Mouse (Mus musculus): ENCODE data around the gene Kcnj16. TPM values are rescaled to one million over a fixed set of nuclear protein-coding genes. Genes with fewer than 3 reads are reported as not detected.

The Kcnj16 gene
- polyA plus RNA-seq, 1 experiment from 2014 or later = 3.6 TPM

- no peak overlapping the region for H3K4me3 ChIP-seq (ENCODE audit: low read length)
- H3K27ac ChIP-seq (ENCODE audit: low read depth, low read length) = no peak overlapping the region
- H3K27me3 ChIP-seq (replicated peaks; ENCODE audit: control insufficient read depth, insufficient read depth, low read length) = no peaks in the 10 kb centered on the region
- ATAC-seq = no peak
- 67% methylated on average over 1 of the region's 1 CpGs for WGBS
- H3K36me3 ChIP-seq (ENCODE audit: control insufficient read depth, insufficient read depth, low read length) = no peaks in the 10 kb centered on the region
- H3K4me2 ChIP-seq (ENCODE audit: low read length) = no peak overlapping the region
- no peaks in the 10 kb centered on the region for H3K9me3 ChIP-seq (ENCODE audit: control insufficient read depth, low read length)
- no peak overlapping the region for H3K9ac ChIP-seq (ENCODE audit: low read depth, low read length)
- H3K4me1 ChIP-seq (ENCODE audit: control insufficient read depth, insufficient read depth, low read depth, low read length) = no peaks in the 10 kb centered on the region
Observed at GRCm38 (mm10) chr11:110985508-110985907, 17.7 kb downstream of the Kcnj16 start.

DNA sequence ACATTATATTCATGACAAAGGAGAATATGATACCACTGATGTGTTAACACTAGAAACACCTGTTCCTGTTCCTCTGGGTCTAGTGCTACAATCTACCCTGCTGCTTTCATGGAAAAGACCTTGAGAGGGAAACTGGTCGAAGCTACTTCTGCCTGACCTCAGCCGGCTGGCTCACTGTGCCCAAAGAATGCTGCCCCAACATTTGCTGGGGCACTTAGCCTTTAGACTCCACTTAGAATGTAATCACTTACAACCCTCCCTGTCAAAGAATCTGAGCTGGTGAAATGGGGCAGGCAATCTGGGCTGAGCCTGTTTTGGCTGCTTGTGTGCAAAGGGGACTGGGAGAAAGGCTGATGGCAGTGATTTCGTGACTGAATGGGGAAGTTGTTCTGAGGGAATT, 18.1 kb downstream of the Kcnj16 start:
- no peak overlapping the region for H3K4me3 ChIP-seq (ENCODE audit: low read length)
- H3K9ac ChIP-seq (ENCODE audit: low read depth, low read length) = no peak overlapping the region
- H3K4me2 ChIP-seq (ENCODE audit: low read length) = no peak overlapping the region
- no peaks in the 10 kb centered on the region for H3K9me3 ChIP-seq (ENCODE audit: control insufficient read depth, low read length)
- no peak overlapping the region for H3K27ac ChIP-seq (ENCODE audit: low read depth, low read length)
- no peak for ATAC-seq
- WGBS = 43% methylated on average over 3 of the region's 3 CpGs
- no peaks in the 10 kb centered on the region for H3K4me1 ChIP-seq (ENCODE audit: control insufficient read depth, insufficient read depth, low read depth, low read length)
- no peaks in the 10 kb centered on the region for H3K27me3 ChIP-seq (replicated peaks; ENCODE audit: control insufficient read depth, insufficient read depth, low read length)
- H3K36me3 ChIP-seq (ENCODE audit: control insufficient read depth, insufficient read depth, low read length) = no peaks in the 10 kb centered on the region

DNA sequence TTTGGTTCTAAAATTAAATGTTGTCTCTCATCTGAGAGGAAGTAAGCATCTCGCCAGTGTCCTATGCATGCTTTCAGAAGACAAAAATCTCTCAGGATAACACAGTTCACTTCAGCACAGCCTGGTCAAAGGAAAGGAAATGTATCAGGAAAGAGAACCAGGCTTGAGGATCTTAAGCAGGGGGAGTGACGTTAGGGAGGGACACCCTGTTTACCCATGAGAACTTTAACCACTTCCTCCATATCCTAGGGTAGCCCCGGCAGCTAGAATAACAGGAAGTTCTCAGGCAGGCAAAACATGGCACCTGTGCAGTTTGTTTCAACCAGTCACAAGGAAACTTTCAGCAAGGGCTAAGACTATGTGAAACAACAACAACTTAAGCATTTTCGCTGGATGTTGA, 25.8 kb downstream of the Kcnj16 start:
- H3K36me3 ChIP-seq (ENCODE audit: control insufficient read depth, insufficient read depth, low read length) = no peaks in the 10 kb centered on the region
- H3K4me1 ChIP-seq (ENCODE audit: control insufficient read depth, insufficient read depth, low read depth, low read length) = no peaks in the 10 kb centered on the region
- 76% methylated on average over 4 of the region's 4 CpGs for WGBS
- no peak overlapping the region for H3K4me2 ChIP-seq (ENCODE audit: low read length)
- no peak for ATAC-seq
- no peak overlapping the region for H3K9ac ChIP-seq (ENCODE audit: low read depth, low read length)
- H3K9me3 ChIP-seq (ENCODE audit: control insufficient read depth, low read length) = no peaks in the 10 kb centered on the region
- H3K27ac ChIP-seq (ENCODE audit: low read depth, low read length) = no peak overlapping the region
- no peak overlapping the region for H3K4me3 ChIP-seq (ENCODE audit: low read length)
- H3K27me3 ChIP-seq (replicated peaks; ENCODE audit: control insufficient read depth, insufficient read depth, low read length) = no peaks in the 10 kb centered on the region

DNA sequence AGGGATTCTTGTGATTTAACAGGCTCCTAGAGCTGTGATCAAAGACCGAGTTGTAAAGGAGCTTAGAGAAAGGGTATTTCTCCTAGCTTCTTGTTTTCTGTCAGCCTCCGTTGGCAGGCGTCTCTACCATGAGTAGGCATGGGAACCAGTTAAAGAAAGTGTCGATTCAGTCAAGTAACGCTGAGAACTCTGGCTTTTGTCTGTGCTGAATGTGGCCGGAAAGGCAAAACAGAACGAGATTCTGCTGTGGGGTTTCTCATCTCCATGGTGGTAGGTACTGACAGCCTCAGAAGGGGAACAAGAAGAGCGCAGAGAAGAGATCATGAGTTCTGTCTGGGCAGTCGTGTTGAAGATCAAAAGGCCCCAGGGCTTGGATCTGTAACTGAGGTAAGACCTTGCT, 29.4 kb downstream of the Kcnj16 start:
- WGBS = 40% methylated on average over 9 of the region's 9 CpGs
- no peak overlapping the region for H3K9ac ChIP-seq (ENCODE audit: low read depth, low read length)
- ATAC-seq = peak; percentile 90
- no peaks in the 10 kb centered on the region for H3K36me3 ChIP-seq (ENCODE audit: control insufficient read depth, insufficient read depth, low read length)
- H3K4me1 ChIP-seq (ENCODE audit: control insufficient read depth, insufficient read depth, low read depth, low read length) = no peaks in the 10 kb centered on the region
- no peaks in the 10 kb centered on the region for H3K27me3 ChIP-seq (replicated peaks; ENCODE audit: control insufficient read depth, insufficient read depth, low read length)
- no peak overlapping the region for H3K27ac ChIP-seq (ENCODE audit: low read depth, low read length)
- H3K4me2 ChIP-seq (ENCODE audit: low read length) = peak overlapping the region; percentile 0; the same call in 1 of the 2 replicates
- H3K4me3 ChIP-seq (ENCODE audit: low read length) = no peak overlapping the region
- no peaks in the 10 kb centered on the region for H3K9me3 ChIP-seq (ENCODE audit: control insufficient read depth, low read length)

DNA sequence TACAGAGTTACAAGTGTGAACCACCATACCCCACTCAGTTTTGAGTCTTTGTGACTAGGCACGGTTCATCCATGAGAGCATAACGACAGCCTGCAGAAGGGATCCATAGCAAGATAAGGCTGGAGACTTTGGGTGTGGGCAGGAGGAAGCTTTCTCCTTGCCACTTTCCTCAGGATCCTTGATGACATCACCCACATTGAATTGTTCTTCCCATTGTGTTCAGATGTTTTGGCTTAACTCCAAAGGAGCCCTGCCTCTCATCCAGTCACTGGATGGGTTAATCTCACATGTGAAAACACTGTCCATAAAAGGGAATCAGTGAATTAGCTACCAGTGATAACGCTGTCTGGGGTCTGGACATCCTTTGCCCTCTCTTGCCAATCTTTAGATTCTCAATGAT, 37.3 kb downstream of the Kcnj16 start:
- 91% methylated on average over 3 of the region's 3 CpGs for WGBS
- no peak overlapping the region for H3K4me3 ChIP-seq (ENCODE audit: low read length)

GRCm38 (mm10) chr11:111009471-111009870, 41.6 kb downstream of the Kcnj16 start:
- Histone ChIP-seq H3K4me3 (ENCODE audit: low read length) (no peak overlapping the region), H3K9me3 (ENCODE audit: control insufficient read depth, low read length) (no peaks in the 10 kb centered on the region), H3K4me2 (ENCODE audit: low read length) (no peak overlapping the region), H3K9ac (ENCODE audit: low read depth, low read length) (no peak overlapping the region), H3K27me3 (replicated peaks; ENCODE audit: control insufficient read depth, insufficient read depth, low read length) (no peaks in the 10 kb centered on the region), H3K36me3 (ENCODE audit: control insufficient read depth, insufficient read depth, low read length) (no peaks in the 10 kb centered on the region), H3K27ac (ENCODE audit: low read depth, low read length) (no peak overlapping the region), H3K4me1 (ENCODE audit: control insufficient read depth, insufficient read depth, low read depth, low read length) (no peaks in the 10 kb centered on the region)
- WGBS = 78% methylated on average over 3 of the region's 3 CpGs
- ATAC-seq = no peak

More for the DNA sequence above, 37.3 kb downstream of the Kcnj16 start:
- ATAC-seq = no peak
- Histone ChIP-seq H3K27ac (ENCODE audit: low read depth, low read length) (no peak overlapping the region), H3K4me2 (ENCODE audit: low read length) (no peak overlapping the region), H3K9ac (ENCODE audit: low read depth, low read length) (no peak overlapping the region), H3K4me1 (ENCODE audit: control insufficient read depth, insufficient read depth, low read depth, low read length) (no peaks in the 10 kb centered on the region), H3K27me3 (replicated peaks; ENCODE audit: control insufficient read depth, insufficient read depth, low read length) (no peaks in the 10 kb centered on the region), H3K9me3 (ENCODE audit: control insufficient read depth, low read length) (no peaks in the 10 kb centered on the region), H3K36me3 (ENCODE audit: control insufficient read depth, insufficient read depth, low read length) (no peaks in the 10 kb centered on the region)

GRCm38 (mm10) chr11:111016206-111016605, 48.4 kb downstream of the Kcnj16 start:
- 93% methylated on average over 3 of the region's 3 CpGs for WGBS
- no peak overlapping the region for H3K9ac ChIP-seq (ENCODE audit: low read depth, low read length)
- H3K9me3 ChIP-seq (ENCODE audit: control insufficient read depth, low read length) = no peaks in the 10 kb centered on the region
- no peak overlapping the region for H3K4me2 ChIP-seq (ENCODE audit: low read length)
- no peaks in the 10 kb centered on the region for H3K4me1 ChIP-seq (ENCODE audit: control insufficient read depth, insufficient read depth, low read depth, low read length)
- no peaks in the 10 kb centered on the region for H3K27me3 ChIP-seq (replicated peaks; ENCODE audit: control insufficient read depth, insufficient read depth, low read length)
- no peaks in the 10 kb centered on the region for H3K36me3 ChIP-seq (ENCODE audit: control insufficient read depth, insufficient read depth, low read length)
- ATAC-seq = no peak
- H3K27ac ChIP-seq (ENCODE audit: low read depth, low read length) = no peak overlapping the region
- H3K4me3 ChIP-seq (ENCODE audit: low read length) = no peak overlapping the region

DNA sequence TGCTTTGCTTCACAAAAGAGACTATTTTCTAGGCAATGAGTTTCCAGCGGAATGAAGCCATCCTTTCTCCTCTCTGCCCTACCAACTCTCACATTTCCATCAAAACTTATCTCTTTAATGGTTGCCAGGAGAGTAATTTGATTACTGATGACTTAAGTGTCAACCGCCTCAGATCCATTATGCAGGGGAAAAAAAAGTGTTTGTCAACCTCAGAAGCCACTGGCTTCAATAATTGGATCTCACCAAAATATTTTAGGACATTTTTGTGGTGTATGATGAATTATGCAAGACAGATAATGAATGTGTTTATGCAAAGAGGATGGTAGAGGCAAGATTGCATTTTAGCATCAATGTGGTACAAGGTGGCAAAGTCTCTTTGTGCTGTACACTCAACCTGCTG, 52.4 kb downstream of the Kcnj16 start:
- WGBS = 31% methylated on average over 2 of the region's 2 CpGs
- Histone ChIP-seq H3K27me3 (replicated peaks; ENCODE audit: control insufficient read depth, insufficient read depth, low read length) (no peaks in the 10 kb centered on the region), H3K4me1 (ENCODE audit: control insufficient read depth, insufficient read depth, low read depth, low read length) (no peaks in the 10 kb centered on the region), H3K27ac (ENCODE audit: low read depth, low read length) (no peak overlapping the region), H3K9ac (ENCODE audit: low read depth, low read length) (no peak overlapping the region), H3K36me3 (ENCODE audit: control insufficient read depth, insufficient read depth, low read length) (no peaks in the 10 kb centered on the region), H3K4me3 (ENCODE audit: low read length) (no peak overlapping the region), H3K4me2 (ENCODE audit: low read length) (no peak overlapping the region), H3K9me3 (ENCODE audit: control insufficient read depth, low read length) (no peaks in the 10 kb centered on the region)
- ATAC-seq = no peak

- H3K27ac ChIP-seq (ENCODE audit: low read depth, low read length) = no peak overlapping the region
Observed at GRCm38 (mm10) chr11:111022681-111023281, 54.9 kb downstream of the Kcnj16 start.

GRCm38 (mm10) chr11:111042175-111042574, 74.3 kb downstream of the Kcnj16 start:
- no peaks in the 10 kb centered on the region for H3K9me3 ChIP-seq (ENCODE audit: control insufficient read depth, low read length)
- no peak overlapping the region for H3K4me2 ChIP-seq (ENCODE audit: low read length)
- no peak overlapping the region for H3K4me3 ChIP-seq (ENCODE audit: low read length)
- H3K27me3 ChIP-seq (replicated peaks; ENCODE audit: control insufficient read depth, insufficient read depth, low read length) = no peaks in the 10 kb centered on the region
- no peak overlapping the region for H3K27ac ChIP-seq (ENCODE audit: low read depth, low read length)
- 48% methylated on average over 5 of the region's 5 CpGs for WGBS
- H3K4me1 ChIP-seq (ENCODE audit: control insufficient read depth, insufficient read depth, low read depth, low read length) = no peaks in the 10 kb centered on the region
- H3K9ac ChIP-seq (ENCODE audit: low read depth, low read length) = no peak overlapping the region
- H3K36me3 ChIP-seq (ENCODE audit: control insufficient read depth, insufficient read depth, low read length) = no peaks in the 10 kb centered on the region
- no peak for ATAC-seq

More at GRCm38 (mm10) chr11:111022681-111023281, 54.9 kb downstream of the Kcnj16 start:
- H3K4me3 ChIP-seq (ENCODE audit: low read length) = no peak overlapping the region
- no peak overlapping the region for H3K4me2 ChIP-seq (ENCODE audit: low read length)
- no peaks in the 10 kb centered on the region for H3K9me3 ChIP-seq (ENCODE audit: control insufficient read depth, low read length)
- peak; percentile 77 for ATAC-seq
- WGBS = 35% methylated on average over 8 of the region's 8 CpGs
- no peaks in the 10 kb centered on the region for H3K27me3 ChIP-seq (replicated peaks; ENCODE audit: control insufficient read depth, insufficient read depth, low read length)
- no peaks in the 10 kb centered on the region for H3K4me1 ChIP-seq (ENCODE audit: control insufficient read depth, insufficient read depth, low read depth, low read length)
- H3K9ac ChIP-seq (ENCODE audit: low read depth, low read length) = no peak overlapping the region
- H3K36me3 ChIP-seq (ENCODE audit: control insufficient read depth, insufficient read depth, low read length) = no peaks in the 10 kb centered on the region

Measured in hindbrain, embryonic 16.5 days (tissue).